Mouse (Mus musculus): ENCODE results near the gene Ufd1.

The Ufd1 gene

GRCm38 (mm10) chr16:18811468-18812384 lies at the start of gene Ufd1, which contains the start of gene Cdc45:
Gene Ufd1, plus strand, starts transcription at chr16:18811779.
Gene Cdc45, minus strand, starts transcription at chr16:18811987.
- DNase-seq = peak; percentile 91 to 95

GRCm38 (mm10) chr16:18762960-18763359 lies 48.6 kb upstream of the Ufd1 start:
- no peak for DNase-seq

GRCm38 (mm10) chr16:18766390-18766789 lies 45.2 kb upstream of the Ufd1 start:
- DNase-seq = no peak

- DNase-seq = no peak
Measured at GRCm38 (mm10) chr16:18769501-18769900, 42.1 kb upstream of the Ufd1 start.

- no peak for DNase-seq
Measured at GRCm38 (mm10) chr16:18773936-18774335, 37.6 kb upstream of the Ufd1 start.

- DNase-seq = peak; percentile 32 to 56
Measured at GRCm38 (mm10) chr16:18775621-18776555, 35.7 kb upstream of the Ufd1 start.

GRCm38 (mm10) chr16:18776556-18777100 lies 35.0 kb upstream of the Ufd1 start, which contains the start of gene Cldn5:
Gene Cldn5, plus strand, starts transcription at chr16:18776847.
- DNase-seq = peak; percentile 23 to 66

GRCm38 (mm10) chr16:18777101-18778080 lies 34.2 kb upstream of the Ufd1 start:
- DNase-seq = peak in 1 of 2 experiments; percentile 44

- DNase-seq = no peak
Measured at GRCm38 (mm10) chr16:18778461-18778860, 33.1 kb upstream of the Ufd1 start.

GRCm38 (mm10) chr16:18781810-18782209 lies 29.8 kb upstream of the Ufd1 start:
- DNase-seq = no peak

- no peak for DNase-seq
Measured at GRCm38 (mm10) chr16:18785025-18785424, 26.6 kb upstream of the Ufd1 start.

- no peak for DNase-seq
Measured at GRCm38 (mm10) chr16:18785485-18785884, 26.1 kb upstream of the Ufd1 start.

- no peak for DNase-seq
Measured at GRCm38 (mm10) chr16:18786652-18787051, 24.9 kb upstream of the Ufd1 start.

- no peak for DNase-seq
Measured at GRCm38 (mm10) chr16:18788627-18789406, 22.8 kb upstream of the Ufd1 start.

GRCm38 (mm10) chr16:18795223-18795899 lies 16.2 kb upstream of the Ufd1 start:
- DNase-seq = no peak

- no peak for DNase-seq
Measured at GRCm38 (mm10) chr16:18796645-18797044, 14.9 kb upstream of the Ufd1 start.

- DNase-seq = no peak
Measured at GRCm38 (mm10) chr16:18798151-18798550, 13.4 kb upstream of the Ufd1 start.

- DNase-seq = peak; percentile 55 to 72
Measured at GRCm38 (mm10) chr16:18798841-18799240, 12.7 kb upstream of the Ufd1 start.

GRCm38 (mm10) chr16:18805746-18806145 lies 5.8 kb upstream of the Ufd1 start:
- peak in 1 of 2 experiments; percentile 43 for DNase-seq

- no peak for DNase-seq
Measured at GRCm38 (mm10) chr16:18809001-18809400, 2.6 kb upstream of the Ufd1 start.

Measured in kidney, postnatal 25 days (tissue).